Mouse (Mus musculus): ENCODE measurements around the gene G2e3. TPM values are rescaled to one million over a fixed set of nuclear protein-coding genes. Genes with fewer than 3 reads are reported as not detected.

Gene G2e3
- polyA plus RNA-seq (2012; rRNA removed) = 0.03 and 0.10 TPM in 2 replicates

GRCm38 (mm10) chr12:51347988-51348697, at the start of gene G2e3:
G2e3 (plus strand) TSS chr12:51348061.

GRCm38 (mm10) chr12:51377003-51377887, 29.4 kb downstream of the G2e3 start, which contains the start of gene Scfd1:
Scfd1 (plus strand) TSS chr12:51377510.

Other genes with a start within 250 kb of the G2e3 start
- 0.88 and 0.91 TPM in 2 replicates for gene Scfd1, start 29.4 kb downstream of the G2e3 start, polyA plus RNA-seq (2012; rRNA removed)
- gene Coch, start 245.3 kb downstream of the G2e3 start, polyA plus RNA-seq (2012; rRNA removed) = not detected in 2 replicates